Mouse (Mus musculus) liver, embryonic 14.5 days (tissue): ENCODE measurements around the gene Nfia. TPM values are rescaled to one million over a fixed set of nuclear protein-coding genes. Genes with fewer than 3 reads are reported as not detected.

Experiments
- ATAC-seq: fragments of 200-750 bp; cut with Nextera tagmentation; 2 replicates; pipeline ENCODE4 v1.8.0; 2017; ENCODE audit warnings: moderate number of reproducible peaks, mild to moderate bottlenecking, moderate library complexity; ENCODE audit not compliant: insufficient read depth
- DNase-seq, 3 experiments: peaks; one replicate each; pipeline ENCODE4 v3.0.0-alpha.2; 2012 to 2013; ENCODE audit warnings: low read depth in 3 of 3, low spot score in 3 of 3
- H3K27ac ChIP-seq: fragments of 300-500 bp; sonication (generic); 2 replicates; pipeline ENCODE4 v1.5.1; 2014; ENCODE audit warnings: moderate library complexity, mild to moderate bottlenecking, control low read depth, inconsistent platforms
- H3K27me3 ChIP-seq: fragments of 300-500 bp; sonication (generic); 2 replicates; pipeline ENCODE4 v1.6.1; 2014; ENCODE audit warnings: mild to moderate bottlenecking, low read length, moderate library complexity; ENCODE audit not compliant: control insufficient read depth, insufficient read depth
- H3K36me3 ChIP-seq: fragments of 300-500 bp; sonication (generic); replicated peaks from 2 replicates; pipeline ENCODE4 v1.6.1; 2014; ENCODE audit warnings: low read depth; ENCODE audit not compliant: control insufficient read depth, insufficient read depth
- H3K4me1 ChIP-seq, 2 experiments: fragments of 200-500 bp in 1 of 2; fragments of 300-500 bp in 1 of 2; sonication (generic) in 1 of 2; replicated peaks; 2 replicates each; pipeline ENCODE4 v1.6.1; 2012 to 2014; ENCODE audit warnings: antibody characterized with exemption in 1 of 2, inconsistent platforms in 1 of 2, low read length in 1 of 2; ENCODE audit not compliant: control insufficient read depth in 2 of 2, insufficient read depth in 2 of 2
- H3K4me2 ChIP-seq: fragments of 300-500 bp; sonication (generic); 2 replicates; pipeline ENCODE4 v1.6.1; 2014; ENCODE audit warnings: low read depth, mild to moderate bottlenecking, control low read depth, moderate library complexity
- H3K4me3 ChIP-seq, 2 experiments: fragments of 200-500 bp in 1 of 2; fragments of 300-500 bp in 1 of 2; sonication (generic) in 1 of 2; 2 replicates each; pipeline ENCODE4 v1.5.1; 2012 to 2014; ENCODE audit warnings: low read depth in 2 of 2, low read length in 2 of 2, mild to moderate bottlenecking in 2 of 2, control low read depth in 1 of 2, inconsistent platforms in 1 of 2, moderate library complexity in 1 of 2; ENCODE audit not compliant: insufficient read depth in 1 of 2
- H3K9ac ChIP-seq: fragments of 300-500 bp; sonication (generic); replicated peaks from 2 replicates; pipeline ENCODE4 v1.6.1; 2014; ENCODE audit warnings: mild to moderate bottlenecking, control low read depth, moderate library complexity
- H3K9me3 ChIP-seq: fragments of 300-500 bp; sonication (generic); 2 replicates; pipeline ENCODE4 v1.6.1; 2016; ENCODE audit warnings: low read length, mixed read lengths; ENCODE audit not compliant: control insufficient read depth
- CTCF ChIP-seq: IDR thresholded peaks from 2 replicates; pipeline ENCODE4 v1.5.1; 2016; ENCODE audit warnings: antibody characterized with exemption, low read depth, control low read depth
- EP300 ChIP-seq: IDR thresholded peaks from 2 replicates; pipeline ENCODE4 v1.6.1; 2016; ENCODE audit warnings: antibody characterized with exemption, low read depth
- WGBS: fragments of 180-500 bp; shearing (Covaris S2); extraction: QIAGEN DNeasy Blood & Tissue Kit; methylation state at CpG from one replicate; pipeline ENCODE4 v1.1.7; 2014; ENCODE audit not compliant: insufficient replicate concordance; 5-methylcytosine and 5-hydroxymethylcytosine counted together
- polyA plus RNA-seq, 2 experiments: library from polyadenylated mRNA; depleted of rRNA in 1 of 2; stranded (reverse) in 1 of 2; unstranded in 1 of 2; fragments of >200 nt; fragmentation: Nextera tagmentation in 1 of 2; extraction: Ambion mirVana in 1 of 2; gene quantifications; 2 replicates each; pipeline versions ENCODE4 v1.2.1 to v1.2.3; 2012 to 2014

Nfia gene
- polyA plus RNA-seq, 2 experiments, result 1.0 to 2.6 TPM

- H3K4me2 ChIP-seq, result no peak overlapping the region
- no peak overlapping the region for H3K27ac ChIP-seq
- DNase-seq (no peak), ATAC-seq (no peak)
- H3K4me3 ChIP-seq, result no peak overlapping the region
- no peak overlapping the region for H3K9ac ChIP-seq
- H3K9me3 ChIP-seq, result no peaks in the 10 kb centered on the region
- peaks cover 0 to 6% of the 10 kb centered on the region in 2 experiments; a peak in 2 of 4 replicates for H3K4me1 ChIP-seq
- TF ChIP-seq EP300, result no peak
- TF ChIP-seq CTCF, result no peak
- no peaks in the 10 kb centered on the region for H3K36me3 ChIP-seq
- WGBS, result 57% methylated on average over 4 of the region's 4 CpGs
- H3K27me3 ChIP-seq, result no peaks in the 10 kb centered on the region
Measured at GRCm38 (mm10) chr4:98008814-98009368, 236.4 kb downstream of the Nfia start.

- Histone ChIP-seq H3K9ac (no peak overlapping the region), H3K4me3 (no peak overlapping the region), H3K27ac (no peak overlapping the region), H3K4me2 (no peak overlapping the region), H3K36me3 (no peaks in the 10 kb centered on the region), H3K4me1 (peaks cover 0 to 2% of the 10 kb centered on the region in 2 experiments; a peak in 1 of 4 replicates), H3K27me3 (no peaks in the 10 kb centered on the region), H3K9me3 (no peaks in the 10 kb centered on the region)
- TF ChIP-seq CTCF, result no peak
- TF ChIP-seq EP300, result no peak
- DNase-seq, result no peak
- 68% methylated on average over 2 of the region's 2 CpGs for WGBS
- ATAC-seq, result no peak
Measured at GRCm38 (mm10) chr4:98009966-98010365, 237.4 kb downstream of the Nfia start.

DNA sequence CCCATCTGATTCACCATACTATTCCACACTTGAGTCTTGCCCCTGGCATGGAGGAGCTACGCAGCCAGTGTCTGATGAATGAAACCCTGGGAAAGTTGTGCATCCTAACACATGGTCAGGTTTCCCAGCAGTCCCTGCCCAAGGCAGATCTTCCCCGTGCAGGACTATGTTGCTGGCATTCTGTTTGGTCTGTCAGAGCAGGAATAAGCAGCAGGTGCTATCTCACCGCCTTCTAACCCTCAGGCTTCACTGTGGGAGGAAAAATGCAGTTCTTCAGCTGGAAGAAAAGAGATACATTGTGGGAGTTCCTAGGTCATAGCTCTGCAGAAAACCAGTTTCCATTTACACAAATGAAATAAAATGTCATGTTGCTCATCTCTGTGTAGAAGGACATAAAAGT, 247.3 kb downstream of the Nfia start:
- H3K4me3 ChIP-seq, result no peak overlapping the region
- no peak overlapping the region for H3K4me2 ChIP-seq
- DNase-seq (no peak), ATAC-seq (no peak)
- H3K9me3 ChIP-seq, result no peaks in the 10 kb centered on the region
- no peak overlapping the region for H3K27ac ChIP-seq
- WGBS, result 57% methylated on average over 3 of the region's 3 CpGs
- H3K36me3 ChIP-seq, result no peaks in the 10 kb centered on the region
- H3K27me3 ChIP-seq, result no peaks in the 10 kb centered on the region
- H3K9ac ChIP-seq, result no peak overlapping the region
- no peak for TF ChIP-seq CTCF
- no peak for TF ChIP-seq EP300
- H3K4me1 ChIP-seq, result no peaks in the 10 kb centered on the region

GRCm38 (mm10) chr4:98020836-98021235, 248.3 kb downstream of the Nfia start:
- no peak for ATAC-seq
- Histone ChIP-seq H3K9me3 (no peaks in the 10 kb centered on the region), H3K9ac (no peak overlapping the region), H3K4me1 (no peaks in the 10 kb centered on the region), H3K4me3 (no peak overlapping the region), H3K4me2 (no peak overlapping the region), H3K27me3 (no peaks in the 10 kb centered on the region), H3K36me3 (no peaks in the 10 kb centered on the region), H3K27ac (no peak overlapping the region)
- no peak for DNase-seq
- 48% methylated on average over 7 of the region's 7 CpGs for WGBS
- TF ChIP-seq EP300 (no peak), CTCF (no peak)

GRCm38 (mm10) chr4:98023245-98023792, 250.8 kb downstream of the Nfia start:
- ATAC-seq, result no peak
- Histone ChIP-seq H3K27ac (no peak overlapping the region), H3K9ac (no peak overlapping the region), H3K4me3 (no peak overlapping the region), H3K4me1 (no peaks in the 10 kb centered on the region), H3K4me2 (no peak overlapping the region), H3K36me3 (no peaks in the 10 kb centered on the region), H3K27me3 (no peaks in the 10 kb centered on the region), H3K9me3 (no peaks in the 10 kb centered on the region)
- no peak for TF ChIP-seq CTCF
- TF ChIP-seq EP300, result no peak
- 74% methylated on average over 6 of the region's 6 CpGs for WGBS
- DNase-seq, result no peak
